Mouse (Mus musculus): Measurements from ENCODE around the gene Clasp1.

The Clasp1 gene

DNA sequence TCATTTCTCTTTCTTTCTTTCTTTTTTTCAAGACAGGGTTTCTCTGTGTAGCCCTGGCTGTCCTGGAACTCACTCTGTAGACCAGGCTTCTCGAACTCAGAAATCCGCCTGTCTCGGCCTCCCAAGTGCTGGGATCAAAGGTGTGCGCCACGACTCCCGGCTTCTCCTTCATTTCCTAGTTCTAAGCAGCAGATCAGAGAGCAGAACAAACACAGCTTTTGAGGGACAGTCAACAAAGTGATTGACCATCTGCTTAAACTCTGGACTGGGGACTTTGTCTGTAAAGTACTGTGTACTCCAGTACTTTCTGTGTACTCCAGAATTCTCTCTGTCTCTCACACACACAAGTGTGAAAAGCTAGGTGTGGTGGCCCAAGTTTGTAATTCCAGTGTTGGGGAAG is 14.1 kb downstream of the Clasp1 start:
- in situ Hi-C loops (cut with MseI, MboI): no loop called here

DNA sequence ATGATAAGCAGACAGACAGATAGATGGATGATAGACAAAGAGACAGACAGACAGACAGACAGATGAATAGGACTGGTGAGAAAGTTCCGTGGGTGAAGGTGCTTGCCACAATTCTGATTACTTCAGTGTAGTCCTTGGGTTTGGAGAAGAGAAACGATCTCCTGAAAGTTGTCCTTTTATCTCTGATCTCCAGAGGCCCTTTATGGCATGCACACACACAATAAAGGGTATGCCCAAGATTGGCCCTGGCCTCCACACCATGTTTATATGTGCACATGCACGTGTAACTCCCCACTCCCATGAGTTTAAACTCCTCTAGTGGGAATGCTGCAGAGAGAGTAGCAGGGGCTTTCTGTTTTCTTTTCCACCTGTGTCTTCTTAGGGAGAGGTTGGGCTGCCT is 14.6 kb downstream of the Clasp1 start:
- in situ Hi-C loops (cut with MseI, MboI): no loop called here

DNA sequence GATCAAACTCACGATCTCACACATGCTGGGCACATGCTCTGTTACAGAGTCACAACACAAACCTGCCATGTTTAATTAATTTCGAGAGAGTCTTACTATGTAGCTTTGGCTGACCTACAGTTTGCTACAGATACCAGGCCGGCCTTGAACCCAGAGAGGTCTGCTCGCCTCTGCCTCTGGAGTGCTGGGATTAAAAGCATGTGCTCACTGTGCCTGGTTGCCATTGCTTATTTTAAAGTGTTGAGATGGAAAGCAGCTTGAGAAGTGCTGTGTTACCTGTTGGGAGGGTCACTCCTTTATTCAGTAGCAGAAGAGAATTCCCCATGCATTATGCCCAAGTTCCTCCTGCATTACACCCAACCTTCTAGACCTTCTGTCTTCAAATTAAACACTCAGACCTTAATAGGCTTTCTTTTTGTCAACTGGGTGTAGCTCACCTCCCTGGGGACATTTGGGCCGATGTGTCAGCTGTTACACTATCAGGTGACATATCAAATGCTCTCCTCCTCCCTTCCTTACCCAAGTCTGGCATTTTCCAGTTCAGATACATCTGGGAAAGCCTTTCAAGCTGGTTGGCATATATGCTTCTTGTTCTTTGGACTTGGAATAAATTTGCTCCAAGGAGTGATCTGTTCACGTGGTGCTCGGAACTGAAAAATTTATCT is 18.9 kb downstream of the Clasp1 start:
- in situ Hi-C loops (cut with MseI, MboI): no loop called here

DNA sequence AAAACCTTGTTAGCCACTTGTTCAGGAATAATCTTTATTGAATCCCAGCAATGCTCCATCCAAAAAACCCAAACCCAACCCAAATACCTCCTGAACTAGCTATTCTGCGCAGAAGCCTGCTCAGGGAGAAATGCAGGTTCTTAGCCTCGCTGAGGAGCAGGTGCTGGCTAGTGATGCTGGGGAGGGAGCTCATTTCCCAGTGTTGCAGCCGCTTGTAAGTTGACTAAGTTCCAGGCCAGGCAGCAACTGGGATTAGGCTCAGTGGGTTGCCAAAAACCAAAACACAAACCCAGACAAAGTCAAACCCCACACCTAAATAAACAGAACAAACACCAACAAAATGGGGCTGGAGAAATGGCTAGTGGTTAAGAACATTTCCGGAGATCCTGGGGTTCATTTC is 20.4 kb downstream of the Clasp1 start:
- in situ Hi-C loops (cut with MseI, MboI): no loop called here

DNA sequence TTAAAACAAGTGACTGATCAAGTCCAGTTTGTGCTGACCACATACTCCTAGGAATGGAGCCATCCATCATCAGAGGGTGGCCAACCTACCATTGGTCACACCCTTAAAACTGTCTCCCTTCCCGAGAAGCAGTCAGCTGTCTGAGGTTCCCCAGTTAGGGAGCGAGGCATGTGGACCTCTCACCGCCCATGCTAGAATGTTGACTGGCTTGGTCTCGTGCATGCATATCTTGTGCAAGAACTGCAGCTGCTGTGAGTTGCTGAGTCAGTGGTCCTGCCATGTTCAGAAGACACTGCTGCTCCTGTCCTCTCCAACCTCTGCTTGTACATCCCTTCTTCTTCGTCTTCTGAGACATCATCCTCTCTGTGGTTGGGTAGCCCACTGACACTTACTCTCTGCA is 22.0 kb downstream of the Clasp1 start:
- in situ Hi-C loops (cut with MseI, MboI): no loop called here

DNA sequence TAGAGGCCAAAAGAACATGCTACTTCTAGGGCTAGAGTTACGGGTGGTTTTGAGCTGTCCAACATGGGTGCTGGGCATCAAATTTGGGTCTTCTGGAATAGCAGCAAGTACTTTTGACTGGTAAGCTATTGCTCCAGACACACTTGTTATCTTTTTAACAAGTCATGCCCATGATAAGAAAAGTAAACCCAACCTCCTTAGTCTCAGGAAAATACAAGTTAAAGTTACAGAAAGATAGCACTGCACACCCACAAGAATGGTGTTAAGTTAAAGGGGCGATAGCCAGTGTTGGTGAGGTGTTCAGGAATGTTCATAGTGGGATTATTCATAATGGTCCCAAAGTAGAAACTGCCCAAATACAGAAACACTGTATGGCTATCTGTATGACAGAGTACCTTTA is 24.3 kb downstream of the Clasp1 start:
- in situ Hi-C loops (cut with MseI, MboI): no loop called here

DNA sequence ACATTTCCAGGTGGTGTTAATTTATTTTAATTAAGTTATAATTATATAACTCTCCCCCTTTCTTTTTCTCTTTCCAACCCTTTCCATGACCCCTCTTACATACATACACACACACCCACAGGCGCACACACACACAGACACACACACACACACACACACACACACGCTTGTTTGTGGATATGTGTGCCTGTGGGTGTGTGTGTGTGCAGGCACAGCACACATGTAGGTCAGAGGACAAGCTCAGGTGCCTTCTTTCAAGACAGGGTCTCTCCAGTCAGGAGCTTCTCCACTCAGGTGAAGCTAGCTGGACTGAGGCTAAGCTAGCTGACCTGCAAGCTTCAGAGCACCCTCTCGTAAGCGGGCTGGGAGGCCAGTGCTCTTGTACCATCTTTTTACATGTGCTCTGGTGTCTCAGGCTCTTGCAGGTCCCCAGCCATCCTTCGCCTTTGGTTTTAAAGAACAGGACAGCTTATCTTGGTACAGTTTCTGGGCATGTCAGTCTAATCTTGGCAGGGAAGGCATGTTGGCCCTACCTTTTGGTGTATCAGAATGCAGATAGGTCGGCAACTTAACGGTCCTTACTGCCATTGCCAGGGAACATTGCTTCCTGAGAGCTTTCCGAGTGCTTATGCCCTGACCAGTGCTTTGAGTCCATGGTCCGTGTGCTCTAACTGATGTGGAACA is 28.3 kb downstream of the Clasp1 start:
- in situ Hi-C loops (cut with MseI, MboI): no loop called here

DNA sequence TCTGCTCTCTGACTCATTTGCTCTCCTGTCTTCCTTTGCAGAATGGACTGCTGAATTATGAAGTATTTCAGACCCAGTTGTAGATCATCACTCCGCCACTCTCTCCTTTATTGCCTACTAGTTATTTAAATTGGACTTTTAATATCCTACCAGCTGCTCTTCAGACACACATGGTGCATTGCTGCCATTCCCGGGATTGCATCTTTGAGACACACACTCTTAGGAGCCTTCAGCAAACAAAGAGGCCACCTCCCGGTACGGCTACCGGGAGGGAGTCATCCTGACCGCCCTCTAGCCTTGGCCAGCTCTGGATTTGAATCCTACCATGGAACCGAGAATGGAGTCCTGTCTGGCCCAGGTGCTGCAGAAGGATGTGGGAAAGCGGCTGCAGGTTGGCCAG is 30.5 kb downstream of the Clasp1 start:
- in situ Hi-C loops (cut with MseI, MboI): no loop called here

DNA sequence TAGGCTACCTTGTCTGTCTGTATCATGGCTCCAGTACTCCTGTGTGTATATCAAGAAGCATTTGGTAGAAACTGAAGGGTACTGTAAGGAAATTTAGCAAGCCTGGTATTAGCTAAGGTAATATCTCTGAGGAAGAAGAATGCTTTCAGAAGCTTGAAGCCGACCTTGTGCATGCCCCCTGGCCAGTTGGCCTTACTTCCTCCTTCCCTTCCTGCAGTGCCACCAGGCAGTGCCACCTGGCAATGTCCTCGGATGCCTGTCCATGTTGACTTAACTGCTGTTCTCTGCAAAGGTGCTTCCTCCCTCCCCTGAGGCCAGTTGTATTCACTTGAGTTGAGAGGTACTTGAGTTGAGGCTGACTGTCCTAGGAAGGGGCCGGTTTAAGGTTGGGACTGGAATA is 32.3 kb downstream of the Clasp1 start:
- in situ Hi-C loops (cut with MseI, MboI): no loop called here

DNA sequence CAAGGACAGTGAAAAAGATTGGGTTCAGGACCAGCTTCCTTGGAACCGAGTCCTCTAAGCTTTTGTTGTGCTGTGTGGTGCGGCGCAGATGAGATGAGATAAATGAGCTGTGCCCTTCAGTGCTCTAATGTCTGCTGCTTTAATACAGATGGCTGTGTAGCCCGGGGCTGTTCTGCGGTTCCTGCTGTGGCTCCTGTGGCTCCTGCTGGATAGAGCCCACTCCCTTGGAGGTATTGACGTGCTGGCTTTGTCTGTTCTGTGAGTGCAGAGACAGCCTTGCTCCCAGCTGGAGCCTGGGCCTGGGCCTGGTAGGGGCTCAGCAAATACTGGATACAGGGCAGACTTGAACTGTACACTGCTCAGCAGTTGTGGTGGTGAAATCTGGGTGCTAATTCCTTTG is 34.0 kb downstream of the Clasp1 start:
- in situ Hi-C loops (cut with MseI, MboI): no loop called here

DNA sequence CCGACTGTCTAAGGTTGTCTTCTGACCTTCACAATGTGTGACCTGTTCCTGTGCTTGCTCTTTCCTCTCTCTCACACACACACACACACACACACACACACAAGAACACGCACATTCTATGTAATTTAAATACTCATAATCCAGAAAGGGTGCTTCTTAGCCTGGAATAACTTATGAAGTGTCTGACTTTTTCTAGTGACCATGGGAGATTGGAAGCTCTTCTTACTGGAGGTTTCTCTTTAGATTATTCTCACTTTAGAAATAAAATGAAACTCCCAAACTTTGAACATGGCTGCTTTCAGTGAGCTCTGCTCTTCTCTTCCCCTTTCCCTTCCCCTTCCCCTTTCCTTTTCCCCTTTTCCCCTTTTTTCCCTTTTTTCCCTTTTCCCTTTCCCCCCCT is 37.1 kb downstream of the Clasp1 start:
- in situ Hi-C loops (cut with MseI, MboI): no loop called here

DNA sequence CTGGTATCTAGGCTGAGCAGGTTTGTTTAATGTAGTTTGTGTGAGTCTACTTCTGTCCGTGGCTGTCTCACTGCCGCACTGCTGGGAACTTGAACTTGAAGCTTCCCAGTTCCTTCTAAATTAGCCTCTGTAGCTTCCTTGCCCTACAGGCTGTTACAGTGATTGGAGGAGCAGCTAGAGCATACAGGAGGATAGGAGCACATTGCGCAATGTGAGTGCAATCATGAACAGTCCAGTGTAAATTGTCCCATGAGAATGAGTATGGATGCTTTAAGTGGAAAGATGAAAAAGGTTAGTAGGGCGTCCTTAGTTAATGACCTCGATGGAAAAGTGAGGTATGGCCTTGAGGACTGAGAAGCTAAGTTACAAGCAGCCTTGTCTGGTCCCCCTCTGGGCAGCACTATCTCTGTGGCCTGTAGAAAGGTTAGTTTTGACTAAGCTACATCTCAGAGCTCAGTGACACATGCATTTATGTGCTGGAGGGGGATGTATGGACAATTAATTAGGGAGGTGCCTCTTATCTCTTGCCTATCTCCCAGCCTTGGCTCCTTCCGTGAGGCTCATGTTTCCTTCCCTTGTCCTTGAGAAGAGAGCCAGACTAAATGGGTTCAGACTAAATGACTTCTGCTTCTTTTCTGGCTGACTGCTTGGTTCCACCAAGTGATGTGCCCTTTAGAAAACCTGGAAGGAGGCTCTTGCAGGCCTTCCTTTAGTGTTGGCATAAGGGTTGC is 39.7 kb downstream of the Clasp1 start:
- in situ Hi-C loops (cut with MseI, MboI): no loop called here

DNA sequence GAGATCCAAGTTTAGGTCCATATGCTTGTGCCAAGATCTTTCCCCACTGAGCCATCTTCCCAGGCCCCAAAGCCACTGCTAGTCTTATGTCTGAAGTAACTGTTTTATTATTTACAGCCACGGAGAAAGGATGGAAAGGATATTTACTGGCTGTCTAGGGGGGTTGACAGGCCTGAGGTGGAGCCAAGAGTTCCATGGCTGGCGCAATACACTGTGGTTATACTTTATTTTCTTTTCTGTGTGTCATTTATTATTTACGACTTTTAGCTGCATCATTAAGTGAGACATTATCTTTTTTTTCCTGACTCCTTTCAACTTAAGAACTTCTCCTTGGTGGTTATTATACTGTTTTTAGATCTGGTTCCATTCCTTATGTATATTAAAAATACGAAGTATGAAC is 42.7 kb downstream of the Clasp1 start:
- in situ Hi-C loops (cut with MseI, MboI): no loop called here

DNA sequence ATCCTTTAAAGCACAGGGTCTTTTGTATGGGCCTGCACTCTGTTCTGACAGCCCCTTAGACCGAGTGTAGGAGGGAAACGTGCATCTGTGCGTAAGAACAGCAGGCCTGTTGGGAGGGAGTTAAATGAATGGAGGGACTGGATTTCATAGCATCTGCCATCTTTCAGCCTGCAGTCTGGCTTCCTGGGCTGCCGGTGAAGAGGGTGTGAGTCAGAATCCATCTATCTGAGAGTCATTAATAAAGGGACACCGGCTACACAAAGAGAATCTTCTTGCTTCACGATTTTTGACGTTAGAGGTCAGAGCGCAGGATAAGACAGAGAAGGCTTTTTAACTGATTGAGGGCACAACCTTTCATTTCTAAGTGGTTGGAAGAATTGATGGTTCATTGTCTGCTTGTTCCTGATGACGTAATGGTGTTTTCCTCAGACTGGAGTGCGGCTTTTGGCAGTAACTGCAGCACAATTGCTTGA is 46.2 kb downstream of the Clasp1 start:
- in situ Hi-C loops (cut with MseI, MboI): no loop called here

DNA sequence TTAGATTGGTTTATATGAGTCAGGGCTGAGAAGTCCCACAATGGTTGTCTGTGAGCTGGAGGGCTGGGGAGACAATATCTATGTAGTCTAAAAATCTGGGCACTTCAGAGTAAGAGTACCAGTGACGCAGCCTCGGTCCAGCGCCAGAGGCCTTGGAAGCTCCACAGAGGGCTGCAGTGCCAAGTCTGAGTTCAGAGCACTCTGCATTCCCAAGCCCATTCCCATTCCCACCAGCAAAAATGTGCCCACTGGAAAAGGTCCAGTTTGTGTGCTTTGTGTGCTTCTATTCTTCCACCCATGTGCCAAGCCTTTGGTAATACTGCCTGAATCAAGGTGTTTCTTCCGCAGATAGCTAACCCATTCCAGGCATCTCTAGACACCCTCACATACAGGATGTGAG is 49.0 kb downstream of the Clasp1 start:
- in situ Hi-C loops (cut with MseI, MboI): no loop called here

DNA sequence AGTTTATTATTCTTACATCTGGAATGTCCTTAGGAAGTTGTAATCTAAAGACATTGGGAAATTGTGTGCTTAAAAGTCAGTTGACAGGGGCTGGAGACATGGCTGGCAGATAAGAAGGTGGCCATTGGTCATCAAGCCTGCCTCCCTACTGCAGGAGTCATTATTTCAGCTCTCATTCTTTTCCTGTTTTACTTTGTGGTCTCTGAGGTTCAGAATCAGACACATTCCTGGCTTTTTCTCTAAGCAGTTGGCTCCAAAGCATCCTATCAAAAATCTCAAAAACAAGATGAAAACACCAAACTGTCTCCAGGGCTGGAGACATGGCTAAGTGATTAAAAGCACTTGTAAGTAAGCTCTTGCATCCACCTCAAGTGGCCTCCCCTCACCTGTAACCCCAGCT is 49.5 kb downstream of the Clasp1 start:
- in situ Hi-C loops (cut with MseI, MboI): no loop called here

DNA sequence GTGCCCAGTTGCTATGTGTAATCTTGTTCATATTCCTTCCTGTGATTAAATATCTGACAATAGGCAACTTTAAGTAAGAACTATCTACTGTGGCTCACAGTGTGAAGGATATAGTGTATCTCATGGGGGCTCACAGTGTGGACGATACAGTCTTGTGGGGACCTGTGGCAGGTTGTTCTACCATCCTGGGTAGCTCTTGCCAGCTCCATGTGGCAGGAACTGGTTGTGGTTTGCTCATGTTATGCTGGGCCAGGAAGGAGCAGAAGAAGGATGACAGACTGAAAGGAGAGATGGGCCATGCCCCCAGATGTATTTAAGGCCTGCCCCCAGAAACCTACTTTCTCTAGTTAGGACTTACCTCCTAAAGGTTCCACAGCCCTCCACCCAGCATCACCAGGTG is 51.7 kb downstream of the Clasp1 start:
- in situ Hi-C loops (cut with MseI, MboI): no loop called here

DNA sequence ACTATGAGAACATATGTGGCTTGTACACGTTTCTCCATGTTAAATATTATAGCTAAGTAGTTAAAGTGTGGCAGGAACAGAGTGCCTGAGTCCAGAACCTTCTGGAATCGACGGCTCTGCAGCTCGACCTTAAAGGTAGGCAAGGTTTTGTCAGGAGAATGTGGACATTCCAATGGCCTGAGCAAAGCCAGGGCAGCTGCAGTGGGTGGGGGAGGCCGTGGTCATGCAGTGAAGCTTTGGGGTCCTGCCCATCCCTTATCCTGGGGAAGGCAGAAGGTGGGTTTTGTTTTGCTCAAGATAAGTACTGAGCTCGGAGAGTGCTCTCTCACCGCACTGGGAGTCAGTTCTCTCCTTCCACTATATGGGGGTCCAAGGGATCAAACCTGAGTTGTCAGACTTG is 55.6 kb downstream of the Clasp1 start:
- in situ Hi-C loops (cut with MseI, MboI): no loop called here

DNA sequence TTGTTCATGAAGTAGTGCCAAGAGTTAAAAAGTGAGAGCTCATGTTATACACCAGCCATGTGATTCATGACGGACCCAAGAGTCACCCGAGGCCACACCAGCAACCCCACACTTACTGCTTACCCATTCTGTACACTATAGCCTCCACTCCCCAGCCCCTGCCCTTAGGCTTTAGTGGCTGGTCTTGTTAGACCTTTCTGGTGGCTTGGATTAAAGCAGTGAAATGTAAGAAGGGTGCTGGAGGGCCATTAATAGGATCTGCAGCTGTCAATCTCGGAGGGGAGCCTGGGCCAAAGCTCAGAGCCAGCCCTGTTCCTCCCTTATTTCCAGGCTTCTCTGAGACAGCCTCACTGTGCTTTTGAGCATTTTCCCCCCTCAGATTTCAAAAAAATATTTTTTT is 56.1 kb downstream of the Clasp1 start:
- in situ Hi-C loops (cut with MseI, MboI): no loop called here

DNA sequence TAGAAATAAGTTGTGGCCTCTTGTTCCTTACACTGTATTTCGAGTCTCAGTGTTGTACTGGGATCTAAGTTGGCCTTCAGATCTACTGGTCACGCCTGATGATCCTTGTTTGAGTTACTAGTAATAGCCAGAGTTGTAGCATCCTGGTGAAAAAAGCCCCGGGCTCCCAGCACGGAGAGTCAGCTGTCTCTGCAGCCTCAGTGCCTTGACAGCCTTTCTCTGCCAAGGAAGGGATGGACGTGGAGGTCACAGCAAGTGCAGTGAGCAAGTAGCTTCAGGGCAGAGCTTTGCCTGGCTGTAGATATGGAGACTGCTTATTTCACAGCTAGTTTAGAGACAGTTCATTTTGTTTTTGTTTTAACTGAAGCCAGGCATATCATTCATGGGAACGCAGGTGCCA is 56.6 kb downstream of the Clasp1 start:
- in situ Hi-C loops (cut with MseI, MboI): no loop called here

DNA sequence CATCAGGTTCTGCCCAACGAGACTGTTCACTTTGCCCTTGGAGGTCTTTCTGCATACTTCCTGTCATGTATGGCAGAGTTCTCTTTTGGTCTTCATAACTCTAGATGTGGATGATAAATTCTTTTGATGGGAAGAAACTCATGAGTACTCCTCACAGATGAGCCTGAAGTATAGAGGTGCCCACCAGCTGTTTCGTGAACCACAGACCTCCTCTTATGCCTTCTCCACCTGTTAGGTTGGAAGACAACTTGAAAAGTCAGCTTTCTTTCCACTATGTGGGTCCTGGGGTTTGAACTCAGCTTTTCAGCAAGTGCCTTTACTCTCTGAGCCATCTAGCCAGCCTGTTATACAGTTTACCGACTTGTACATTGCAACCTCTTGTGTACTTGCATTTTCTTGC is 57.1 kb downstream of the Clasp1 start:
- in situ Hi-C loops (cut with MseI, MboI): no loop called here

DNA sequence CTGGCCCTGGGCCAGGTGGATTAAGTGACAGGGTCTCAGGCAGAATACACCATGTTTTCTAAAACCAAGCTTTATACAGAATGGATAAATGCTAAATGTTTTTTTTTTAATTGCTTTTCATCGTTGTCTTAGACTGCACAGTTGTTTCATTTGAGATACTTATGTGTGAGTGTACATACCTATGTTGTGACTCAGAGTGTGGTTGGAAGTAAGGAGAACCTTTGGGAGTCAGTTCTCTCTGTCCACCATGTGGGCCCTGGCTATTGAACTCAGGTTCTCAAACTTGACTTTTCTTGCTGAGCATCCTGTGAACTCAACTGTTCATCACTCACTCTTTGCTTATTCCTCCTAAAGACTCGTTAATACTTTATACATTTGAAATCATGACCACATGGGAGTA is 58.3 kb downstream of the Clasp1 start:
- in situ Hi-C loops (cut with MseI, MboI): no loop called here

DNA sequence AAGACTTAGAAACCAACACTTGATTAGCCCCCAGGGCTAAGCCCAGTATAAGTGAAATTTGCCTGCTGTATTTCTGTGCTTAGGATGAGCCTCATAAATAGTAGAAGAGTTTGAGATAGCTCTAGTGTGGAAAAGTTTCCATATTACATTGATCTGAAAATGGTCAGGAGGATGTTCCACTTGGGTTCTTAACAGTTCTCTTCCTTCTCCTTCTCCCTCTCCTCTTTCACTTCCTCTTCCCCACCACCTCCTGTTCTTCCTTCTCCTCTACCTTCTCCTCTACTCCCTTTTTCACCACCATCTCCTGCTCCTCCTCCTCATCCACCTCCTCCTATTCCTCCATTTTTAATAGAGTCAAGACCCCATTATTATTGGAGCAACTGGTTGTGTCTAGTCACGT is 59.4 kb downstream of the Clasp1 start:
- in situ Hi-C loops (cut with MseI, MboI): no loop called here
